Mouse (Mus musculus) ES-E14 (cell line): ENCODE data around the gene Mbd6.

Source experiments
- HCFC1 ChIP-seq: IDR thresholded peaks from 2 replicates; pipeline ENCODE4 v1.6.1; 2012; ENCODE audit warnings: low read length, inconsistent platforms, borderline replicate concordance; ENCODE audit not compliant: insufficient read depth
- MAFK ChIP-seq: IDR thresholded peaks from 2 replicates; pipeline ENCODE4 v1.6.1; 2014; ENCODE audit warnings: mild to moderate bottlenecking, low read depth, low read length, inconsistent platforms; ENCODE audit not compliant: insufficient read depth
- ZC3H11A ChIP-seq: IDR thresholded peaks from 2 replicates; pipeline ENCODE4 v1.6.1; 2012; ENCODE audit warnings: low read depth, mild to moderate bottlenecking, inconsistent platforms, low read length, borderline replicate concordance
- ZNF384 ChIP-seq: IDR thresholded peaks from 2 replicates; pipeline ENCODE4 v1.6.1; 2012; ENCODE audit warnings: low read depth, low read length, inconsistent platforms

DNA sequence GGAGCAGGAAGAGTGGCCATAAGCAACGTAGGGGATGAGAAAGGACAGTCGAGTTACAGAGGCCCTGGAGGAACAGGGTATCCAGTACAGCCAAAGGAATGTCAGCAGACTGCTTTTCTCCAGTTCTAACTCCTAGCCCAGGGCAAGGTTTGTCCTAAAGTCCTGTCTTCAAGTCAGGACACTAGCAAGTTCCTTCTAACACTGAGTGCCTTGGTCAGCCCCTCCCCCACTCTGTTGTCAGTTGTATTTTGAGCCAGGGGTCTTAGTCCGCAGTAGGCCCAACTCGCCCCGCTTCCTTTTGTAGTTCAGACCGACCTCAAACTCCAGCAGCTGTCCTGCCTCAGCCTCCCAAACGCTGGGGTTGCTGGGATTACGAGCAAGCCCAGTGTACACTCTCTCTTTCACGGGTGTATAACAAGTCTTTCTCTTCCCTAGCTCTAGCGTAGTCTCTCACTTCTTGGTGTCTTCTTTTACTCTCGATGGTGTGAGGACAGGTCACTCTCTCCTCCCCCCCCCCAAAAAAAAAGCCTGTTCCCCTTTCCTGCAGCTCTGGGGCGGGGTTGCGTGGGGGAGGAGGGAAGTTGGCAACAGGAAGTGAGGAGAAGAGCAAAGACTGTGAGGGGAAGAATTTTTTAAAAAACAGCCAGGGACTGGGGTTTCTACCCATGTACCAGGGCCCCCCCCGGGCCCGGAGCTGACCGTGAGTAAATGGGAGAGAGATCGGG lies 34.5 kb upstream of the Mbd6 start:
- TF ChIP-seq ZNF384 (no peak), HCFC1 (no peak), ZC3H11A (no peak), MAFK (no peak)
